Mouse (Mus musculus) myocyte (in vitro differentiated cells): ENCODE data around the gene Arhgef7. TPM values are rescaled to one million over a fixed set of nuclear protein-coding genes. Genes with fewer than 3 reads are reported as not detected.

Experiments
- H3K27me3 ChIP-seq: one replicate; pipeline ENCODE4 v1.6.1; 2011; ENCODE audit not compliant: control insufficient read depth, insufficient read depth, insufficient read length
- H3K36me3 ChIP-seq: one replicate; pipeline ENCODE4 v1.6.1; 2011; ENCODE audit not compliant: control insufficient read depth, insufficient read depth
- H3K4me2 ChIP-seq: one replicate; pipeline ENCODE4 v1.6.1; 2011; ENCODE audit warnings: low read depth, control low read depth
- H3K4me3 ChIP-seq: one replicate; pipeline ENCODE4 v1.5.1; 2011; ENCODE audit warnings: mild to moderate bottlenecking, control low read depth, moderate library complexity
- H3K79me2 ChIP-seq: one replicate; pipeline ENCODE4 v1.6.1; 2011; ENCODE audit not compliant: control insufficient read depth, insufficient read depth
- H3ac ChIP-seq: one replicate; pipeline ENCODE4 v1.6.1; 2011; ENCODE audit not compliant: control insufficient read depth, insufficient read length
- CEBPB ChIP-seq: IDR thresholded peaks from 2 replicates; pipeline ENCODE4 v1.6.1; 2011; ENCODE audit warnings: mild to moderate bottlenecking, moderate library complexity; ENCODE audit not compliant: poor library complexity, insufficient read depth, severe bottlenecking
- E2F4 ChIP-seq: IDR thresholded peaks from one replicate; pipeline ENCODE4 v1.6.1; 2011; ENCODE audit warnings: mild to moderate bottlenecking, control low read depth, moderate library complexity; ENCODE audit not compliant: insufficient read depth
- MAX ChIP-seq: IDR thresholded peaks from one replicate; pipeline ENCODE4 v1.6.1; 2011; ENCODE audit warnings: low read depth, mild to moderate bottlenecking, control low read depth
- MYOD1 ChIP-seq, 3 experiments: IDR thresholded peaks; one replicate each; pipeline ENCODE4 v1.6.1; 2011; ENCODE audit warnings: control low read depth in 2 of 3, low read depth in 2 of 3, mild to moderate bottlenecking in 2 of 3, moderate library complexity in 1 of 3; ENCODE audit not compliant: insufficient read length in 2 of 3, control insufficient read depth in 1 of 3
- MYOG ChIP-seq, 3 experiments: IDR thresholded peaks; one replicate each; pipeline ENCODE4 v1.6.1; 2011; ENCODE audit warnings: control low read depth in 2 of 3, low read depth in 2 of 3, mild to moderate bottlenecking in 2 of 3; ENCODE audit not compliant: insufficient read length in 2 of 3, control insufficient read depth in 1 of 3, insufficient read depth in 1 of 3
- POLR2A ChIP-seq: IDR thresholded peaks from one replicate; pipeline ENCODE4 v1.6.1; 2011; ENCODE audit warnings: low read depth, mild to moderate bottlenecking, control low read depth, moderate library complexity; ENCODE audit not compliant: insufficient read length
- POLR2AphosphoS2 ChIP-seq: IDR thresholded peaks from one replicate; pipeline ENCODE4 v1.6.1; 2011; ENCODE audit warnings: low read depth, control low read depth; ENCODE audit not compliant: insufficient read length
- REST ChIP-seq: IDR thresholded peaks from one replicate; pipeline ENCODE4 v1.6.1; 2011; ENCODE audit warnings: mild to moderate bottlenecking, control low read depth, moderate library complexity; ENCODE audit not compliant: insufficient read depth, insufficient read length
- SRF ChIP-seq: IDR thresholded peaks from one replicate; pipeline ENCODE4 v1.6.1; 2011; ENCODE audit warnings: low read depth; ENCODE audit not compliant: control insufficient read depth, insufficient read length
- TCF12 ChIP-seq: IDR thresholded peaks from one replicate; pipeline ENCODE4 v1.6.1; 2011; ENCODE audit warnings: mild to moderate bottlenecking, control low read depth; ENCODE audit not compliant: poor library complexity, insufficient read depth, severe bottlenecking
- TCF3 ChIP-seq: IDR thresholded peaks from one replicate; pipeline ENCODE4 v1.6.1; 2011; ENCODE audit warnings: low read depth, control low read depth; ENCODE audit not compliant: insufficient read length
- USF1 ChIP-seq: IDR thresholded peaks from one replicate; pipeline ENCODE4 v1.6.1; 2011; ENCODE audit warnings: low read depth, mild to moderate bottlenecking, control low read depth, moderate library complexity
- polyA plus RNA-seq: library from polyadenylated mRNA; unstranded; fragments of >200 nt; fragmentation: generic; extraction: Trizol; gene quantifications from one replicate; pipeline ENCODE4 v1.2.1, GENCODE M21; 2012; ENCODE audit warnings: missing spikeins

Gene Arhgef7
- polyA plus RNA-seq, 1 experiment = 24.5 TPM

DNA sequence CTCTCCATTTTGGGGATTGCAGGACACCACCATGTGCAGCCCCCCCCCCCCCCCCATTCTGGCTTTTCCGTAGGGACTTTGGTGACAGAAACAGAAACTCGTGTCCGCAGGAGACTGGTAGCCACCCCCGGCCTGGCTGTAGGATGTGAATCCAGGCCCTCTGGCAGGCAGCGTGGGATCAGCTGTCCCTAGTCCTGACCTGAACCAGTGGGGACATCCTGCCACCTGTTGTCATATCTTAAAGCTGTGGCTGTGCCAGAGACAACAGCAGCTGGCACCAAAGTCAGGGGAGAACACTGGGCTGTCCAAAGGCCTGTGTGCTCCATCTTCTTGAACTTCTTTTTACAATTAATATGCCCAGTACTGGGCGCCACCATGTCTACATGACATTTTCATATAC is 35.8 kb upstream of the Arhgef7 start:
- H3K27me3 ChIP-seq = no peaks in the 10 kb centered on the region
- TF ChIP-seq POLR2AphosphoS2 (no peak), E2F4 (no peak), TCF3 (peak; percentile 96), MYOG (IDR thresholded peaks at IDR 0.05; ENCODE audit: control insufficient read depth in 1 of 3, insufficient read depth in 1 of 3, insufficient read length in 2 of 3, low read depth in 2 of 3) (peak; percentile 95 to 100 (median 98)), TCF12 (peak; percentile 94), REST (no peak), MAX (no peak), POLR2A (peak; percentile 26), MYOD1 (IDR thresholded peaks at IDR 0.05; ENCODE audit: control insufficient read depth in 1 of 3, insufficient read length in 2 of 3, low read depth in 2 of 3) (peak; percentile 90 to 99 (median 91)), CEBPB (no peak), SRF (no peak), USF1 (no peak)
- H3K79me2 ChIP-seq = no peaks in the 10 kb centered on the region
- H3K4me2 ChIP-seq = peak overlapping the region; percentile 34
- no peak overlapping the region for H3K4me3 ChIP-seq
- H3K36me3 ChIP-seq = no peaks in the 10 kb centered on the region
- no peak overlapping the region for H3ac ChIP-seq

DNA sequence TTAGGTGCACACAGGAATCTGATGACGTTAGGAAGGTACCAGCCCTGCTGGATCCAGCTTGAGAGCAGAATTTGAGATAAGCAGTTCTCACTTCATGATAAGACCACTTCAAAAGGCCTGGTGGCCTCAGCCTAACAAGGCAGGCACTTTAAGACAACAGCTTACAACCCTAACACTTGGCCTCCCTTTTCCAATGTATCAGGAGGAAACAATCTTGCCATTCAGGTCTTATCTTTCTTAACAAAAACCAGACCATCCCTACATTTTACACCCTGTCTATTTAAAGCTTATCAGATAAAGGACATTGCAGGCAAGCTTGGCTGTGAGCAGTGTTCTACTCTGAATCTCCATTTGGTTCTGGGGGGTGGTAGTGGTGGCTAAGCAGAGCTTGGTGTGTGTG is 35.1 kb upstream of the Arhgef7 start:
- no peak overlapping the region for H3K4me2 ChIP-seq

DNA sequence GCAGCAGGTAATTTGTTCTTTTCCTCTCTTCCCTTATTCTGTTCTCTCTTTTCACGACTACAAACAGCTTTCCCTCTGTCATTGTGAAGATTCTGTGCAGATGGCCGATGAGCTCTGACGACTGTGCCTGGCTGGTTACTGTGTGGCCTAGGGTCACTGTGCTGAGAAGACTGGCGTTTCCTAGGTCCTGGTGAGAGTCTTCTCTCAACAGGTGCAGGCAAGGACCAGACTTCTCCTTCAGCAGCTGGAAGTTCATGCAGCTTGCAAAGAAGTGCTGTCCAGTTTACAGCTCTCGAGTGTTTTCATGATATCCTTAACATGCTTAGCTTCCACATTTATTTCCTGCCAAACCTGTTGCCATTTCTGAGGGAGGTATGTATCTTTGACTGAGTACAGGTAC is 33.5 kb upstream of the Arhgef7 start:
- Histone ChIP-seq H3K4me2 (no peak overlapping the region), H3K79me2 (no peaks in the 10 kb centered on the region), H3K27me3 (no peaks in the 10 kb centered on the region), H3K36me3 (no peaks in the 10 kb centered on the region), H3ac (no peak overlapping the region), H3K4me3 (no peak overlapping the region)
- TF ChIP-seq MYOG (IDR thresholded peaks at IDR 0.05; ENCODE audit: control insufficient read depth in 1 of 3, insufficient read depth in 1 of 3, insufficient read length in 2 of 3, low read depth in 2 of 3) (peak in 2 of 3 experiments; percentile 62 to 70), MAX (no peak), MYOD1 (IDR thresholded peaks at IDR 0.05; ENCODE audit: control insufficient read depth in 1 of 3, insufficient read length in 2 of 3, low read depth in 2 of 3) (peak in 2 of 3 experiments; percentile 40 to 60), E2F4 (no peak)

More for the DNA sequence above, 35.1 kb upstream of the Arhgef7 start:
- H3K27me3 ChIP-seq = no peaks in the 10 kb centered on the region
- no peaks in the 10 kb centered on the region for H3K79me2 ChIP-seq
- no peaks in the 10 kb centered on the region for H3K36me3 ChIP-seq
- TF ChIP-seq USF1 (no peak), POLR2A (no peak), TCF3 (no peak), MYOD1 (IDR thresholded peaks at IDR 0.05; ENCODE audit: control insufficient read depth in 1 of 3, insufficient read length in 2 of 3, low read depth in 2 of 3) (no peak), TCF12 (no peak), MAX (no peak), POLR2AphosphoS2 (no peak), MYOG (IDR thresholded peaks at IDR 0.05; ENCODE audit: control insufficient read depth in 1 of 3, insufficient read depth in 1 of 3, insufficient read length in 2 of 3, low read depth in 2 of 3) (no peak), E2F4 (no peak), SRF (no peak), REST (no peak), CEBPB (no peak)
- no peak overlapping the region for H3ac ChIP-seq
- H3K4me3 ChIP-seq = no peak overlapping the region

DNA sequence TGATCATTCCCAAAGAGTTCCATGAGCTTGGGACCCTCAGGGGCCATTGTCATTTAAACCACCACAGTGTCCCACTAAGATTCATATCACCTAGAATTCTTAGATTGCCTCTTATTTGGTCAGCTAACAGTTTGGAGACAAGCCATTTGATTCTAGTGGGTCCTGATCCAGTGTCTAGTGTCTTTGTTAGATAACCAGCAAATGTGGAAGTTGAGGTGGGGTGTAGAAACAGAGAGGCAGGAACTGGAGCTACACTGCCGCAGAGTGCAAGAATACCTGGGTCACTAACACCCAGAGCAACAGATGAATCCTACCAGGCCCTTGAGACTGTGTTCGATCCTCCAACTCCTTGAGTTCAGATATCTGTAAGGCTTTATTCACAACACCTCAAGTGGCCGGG is 31.3 kb upstream of the Arhgef7 start:
- TF ChIP-seq TCF3 (no peak), CEBPB (no peak)
- Histone ChIP-seq H3ac (no peak overlapping the region), H3K4me3 (no peak overlapping the region), H3K4me2 (no peak overlapping the region), H3K36me3 (no peaks in the 10 kb centered on the region), H3K79me2 (no peaks in the 10 kb centered on the region), H3K27me3 (no peaks in the 10 kb centered on the region)

DNA sequence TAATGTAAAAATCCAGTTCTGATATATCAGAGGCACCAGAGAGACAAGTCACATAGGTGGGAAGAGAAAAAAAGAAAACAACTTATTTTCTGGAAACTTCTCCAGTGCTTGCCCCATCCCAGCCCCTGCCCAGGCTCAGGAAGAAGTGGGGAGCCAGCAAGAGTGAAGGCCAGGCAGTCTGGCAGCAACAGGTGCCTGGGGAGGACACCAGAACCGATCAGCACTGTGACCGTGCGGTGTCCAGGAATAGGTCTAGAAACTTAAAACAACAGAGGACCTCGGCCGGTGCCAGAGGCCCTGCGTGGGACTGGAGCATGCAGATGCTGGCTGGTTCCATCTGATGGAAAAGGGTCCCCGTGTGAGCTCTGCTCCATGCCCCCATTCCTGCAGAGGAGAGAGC is 30.1 kb upstream of the Arhgef7 start:
- Histone ChIP-seq H3ac (no peak overlapping the region), H3K79me2 (no peaks in the 10 kb centered on the region), H3K36me3 (no peaks in the 10 kb centered on the region), H3K4me3 (no peak overlapping the region), H3K4me2 (peak overlapping the region; percentile 21), H3K27me3 (no peaks in the 10 kb centered on the region)
- TF ChIP-seq MYOD1 (IDR thresholded peaks at IDR 0.05; ENCODE audit: control insufficient read depth in 1 of 3, insufficient read length in 2 of 3, low read depth in 2 of 3) (peak; percentile 69 to 94 (median 89)), REST (no peak), MYOG (IDR thresholded peaks at IDR 0.05; ENCODE audit: control insufficient read depth in 1 of 3, insufficient read depth in 1 of 3, insufficient read length in 2 of 3, low read depth in 2 of 3) (peak; percentile 31 to 89 (median 62))
